Mouse (Mus musculus) heart, postnatal 14 days (tissue): ENCODE results near the gene Zkscan8. TPM values are rescaled to one million over a fixed set of nuclear protein-coding genes. Genes with fewer than 3 reads are reported as not detected.

Experiments used
- total RNA-seq, 2 experiments: library from RNA; stranded (reverse); gene quantifications; 2 replicates each; pipeline ENCODE4 v1.2.3; 2021

Gene Zkscan8
- total RNA-seq, 2 experiments from 2014 or later, result 11.7 to 12.3 TPM

Other genes starting within 250 kb of the Zkscan8 start
- gene Gpx5, start 238.4 kb downstream of the Zkscan8 start, total RNA-seq, result not detected
- gene Gpx6, start 219.0 kb downstream of the Zkscan8 start, total RNA-seq, result not detected
- not detected for gene Olfr1367, start 184.2 kb downstream of the Zkscan8 start, total RNA-seq
- 1 to 10 TPM; 4.6 to 4.9 TPM for gene Zscan12, start 168.3 kb downstream of the Zkscan8 start, total RNA-seq
- 10 to 100 TPM; 34.3 to 38.2 TPM for gene Zkscan3, start 128.4 kb downstream of the Zkscan8 start, total RNA-seq
- under 1 TPM; 0.32 to 0.60 TPM for gene Pgbd1, start 90.1 kb downstream of the Zkscan8 start, total RNA-seq
- 10 to 100 TPM; 21.7 to 24.1 TPM for gene Zscan26, start 77.4 kb downstream of the Zkscan8 start, total RNA-seq
- under 1 TPM; 0.59 to 0.88 TPM for gene Nkapl, start 62.6 kb downstream of the Zkscan8 start, total RNA-seq
- gene Zkscan4, start 52.2 kb downstream of the Zkscan8 start, total RNA-seq, result 1 to 10 TPM in 1 of 2 experiments, under 1 TPM in 1; 0.93 to 1.3 TPM
- not detected for gene Gm10065, start 51.7 kb downstream of the Zkscan8 start, total RNA-seq
- 10 to 100 TPM; 25.3 to 25.6 TPM for gene AK157302, start 35.9 kb downstream of the Zkscan8 start, total RNA-seq
- 100 to 1,000 TPM; 233 to 256 TPM for gene Gm11273, start 29.7 kb downstream of the Zkscan8 start, total RNA-seq
- gene Olfr1366, start 11.7 kb upstream of the Zkscan8 start, total RNA-seq, result not detected
- gene Olfr1535, start 28.8 kb upstream of the Zkscan8 start, total RNA-seq, result not detected
- not detected for gene Olfr1364, start 50.6 kb upstream of the Zkscan8 start, total RNA-seq
- gene Olfr1362, start 82.9 kb upstream of the Zkscan8 start, total RNA-seq, result not detected
- gene Olfr11, start 111.4 kb upstream of the Zkscan8 start, total RNA-seq, result not detected
- not detected for gene Olfr1361, start 132.3 kb upstream of the Zkscan8 start, total RNA-seq
- not detected for gene Olfr1360, start 146.3 kb upstream of the Zkscan8 start, total RNA-seq
- not detected for gene Olfr1359, start 167.0 kb upstream of the Zkscan8 start, total RNA-seq
- 100 to 1,000 TPM in 1 of 2 experiments, 10 to 100 TPM in 1; 66.3 to 130 TPM for gene Hist1h2bl, start 185.0 kb upstream of the Zkscan8 start, total RNA-seq
- 100 to 1,000 TPM in 1 of 2 experiments, 10 to 100 TPM in 1; 51.5 to 150 TPM for gene Hist1h2ai, start 185.3 kb upstream of the Zkscan8 start, total RNA-seq
- gene Hist1h3h, start 186.5 kb upstream of the Zkscan8 start, total RNA-seq, result 100 to 1,000 TPM in 1 of 2 experiments, 10 to 100 TPM in 1; 82.7 to 215 TPM
- 10 to 100 TPM; 21.5 to 40.5 TPM for gene Hist1h2bm, start 190.9 kb upstream of the Zkscan8 start, total RNA-seq
- gene Hist1h4j, start 203.9 kb upstream of the Zkscan8 start, total RNA-seq, result 10 to 100 TPM; 13.0 to 25.4 TPM
- 100 to 1,000 TPM; 128 to 321 TPM for gene Hist1h4k, start 219.4 kb upstream of the Zkscan8 start, total RNA-seq
- 10 to 100 TPM; 16.6 to 53.8 TPM for gene Hist1h2ak, start 222.7 kb upstream of the Zkscan8 start, total RNA-seq
- 10 to 100 TPM; 34.2 to 84.3 TPM for gene Hist1h2bn, start 223.0 kb upstream of the Zkscan8 start, total RNA-seq
- gene Hist1h1b, start 249.5 kb upstream of the Zkscan8 start, total RNA-seq, result 10 to 100 TPM; 33.7 to 72.0 TPM